Mouse (Mus musculus) olfactory bulb, adult 2 months (tissue): ENCODE measurements around the gene Zfp811.

Experiments
- CTCF ChIP-seq: fragments of 200-500 bp; IDR thresholded peaks from 2 replicates; pipeline ENCODE4 v1.5.1; 2012; ENCODE audit warnings: low read depth, mild to moderate bottlenecking, low read length, moderate library complexity; ENCODE audit not compliant: insufficient read depth
- POLR2A ChIP-seq: fragments of 200-500 bp; IDR thresholded peaks from 2 replicates; pipeline ENCODE4 v1.6.1; 2012; ENCODE audit warnings: mild to moderate bottlenecking, low read depth, low read length, moderate library complexity; ENCODE audit not compliant: insufficient read depth

DNA sequence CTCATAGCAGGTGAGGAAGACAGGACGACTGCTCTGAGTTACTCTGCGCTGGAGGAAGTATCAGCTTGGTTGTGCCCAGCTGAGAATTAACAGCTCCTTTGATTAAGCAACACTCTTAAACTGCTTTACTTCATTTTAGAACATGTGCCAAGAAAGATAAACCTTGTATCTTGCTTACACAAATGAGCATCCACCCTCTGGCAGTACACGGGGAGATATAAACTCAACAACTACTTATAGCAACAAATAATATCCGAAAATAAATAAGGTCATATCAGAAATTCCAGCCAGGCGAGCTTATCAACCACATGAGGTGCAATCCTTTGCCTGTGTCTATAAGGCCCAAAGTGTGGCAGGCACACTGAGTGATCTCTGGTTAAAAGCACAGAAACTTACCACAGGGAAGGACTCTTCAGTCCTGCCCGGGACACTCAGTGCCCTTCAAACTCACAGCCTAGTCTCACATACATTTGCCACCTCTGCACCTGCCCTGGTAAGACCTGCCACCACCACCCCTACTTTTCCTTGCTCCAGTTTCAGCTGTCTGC, 56.8 kb downstream of the Zfp811 start:
- TF ChIP-seq CTCF (no peak), POLR2A (no peak)
